Mouse (Mus musculus): Measurements from ENCODE around the gene Slc7a5. TPM values are rescaled to one million over a fixed set of nuclear protein-coding genes. Genes with fewer than 3 reads are reported as not detected.

Gene Slc7a5
- polyA plus RNA-seq, 1 experiment from 2014 or later, result 18.7 TPM

- peaks cover 11% of the 10 kb centered on the region for H3K36me3 ChIP-seq (ENCODE audit: control insufficient read depth, insufficient read depth, low read length)
- H3K4me1 ChIP-seq (ENCODE audit: control insufficient read depth in 2 of 2, insufficient read depth in 2 of 2, low read length in 2 of 2), result peaks cover 35 to 38% of the 10 kb centered on the region in 2 experiments
- no peak overlapping the region for H3K9ac ChIP-seq (ENCODE audit: low read length)
- ATAC-seq (ENCODE audit: insufficient number of reproducible peaks, insufficient read depth, low FRiP score, low read depth), result no peak
- H3K27me3 ChIP-seq (ENCODE audit: control insufficient read depth, insufficient read depth, low read length), result no peaks in the 10 kb centered on the region
- no peaks in the 10 kb centered on the region for H3K9me3 ChIP-seq (ENCODE audit: control insufficient read depth, low read length)
- 83% methylated on average over 7 of the region's 7 CpGs for WGBS
- H3K4me2 ChIP-seq (ENCODE audit: low read length), result no peak overlapping the region
- no peak overlapping the region for H3K4me3 ChIP-seq (ENCODE audit: control insufficient read depth in 1 of 2, insufficient read depth in 1 of 2, low read depth in 1 of 2, low read length in 2 of 2)
- no peak overlapping the region for H3K27ac ChIP-seq (replicated peaks in 1 of 2; ENCODE audit: control insufficient read depth in 1 of 2, insufficient read depth in 1 of 2, low read depth in 2 of 2, low read length in 2 of 2)
Observed at GRCm38 (mm10) chr8:121877828-121878480, 29.5 kb downstream of the Slc7a5 start.

DNA sequence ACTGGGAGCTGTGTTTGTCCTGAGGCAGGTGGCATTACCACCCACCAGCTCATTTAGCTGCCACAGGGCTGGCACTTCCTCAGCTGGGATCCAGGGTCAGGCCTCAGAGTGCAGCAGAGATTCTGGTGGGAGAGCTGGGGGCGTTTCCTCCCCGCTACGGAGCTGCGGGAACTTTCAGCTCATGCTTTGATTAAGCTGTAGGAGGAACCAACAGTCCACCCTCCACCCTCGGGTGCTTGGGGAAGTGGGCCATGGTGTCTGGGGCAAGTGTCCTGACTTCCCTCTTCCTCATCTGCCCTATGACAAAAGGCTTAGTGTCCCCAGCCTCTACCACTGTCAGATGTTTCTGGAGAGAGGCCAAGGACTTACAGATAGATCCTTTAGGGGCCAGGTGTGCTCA is 30.3 kb downstream of the Slc7a5 start:
- no peak overlapping the region for H3K4me3 ChIP-seq (ENCODE audit: control insufficient read depth in 1 of 2, insufficient read depth in 1 of 2, low read depth in 1 of 2, low read length in 2 of 2)
- ATAC-seq (ENCODE audit: insufficient number of reproducible peaks, insufficient read depth, low FRiP score, low read depth), result no peak
- H3K4me2 ChIP-seq (ENCODE audit: low read length), result no peak overlapping the region
- H3K36me3 ChIP-seq (ENCODE audit: control insufficient read depth, insufficient read depth, low read length), result peaks cover 4% of the 10 kb centered on the region
- H3K9ac ChIP-seq (ENCODE audit: low read length), result no peak overlapping the region; the same call in 1 of the 2 replicates
- WGBS, result 55% methylated on average over 5 of the region's 5 CpGs
- H3K27me3 ChIP-seq (ENCODE audit: control insufficient read depth, insufficient read depth, low read length), result no peaks in the 10 kb centered on the region
- H3K4me1 ChIP-seq (ENCODE audit: control insufficient read depth in 2 of 2, insufficient read depth in 2 of 2, low read length in 2 of 2), result peaks cover 36 to 42% of the 10 kb centered on the region in 2 experiments
- no peak overlapping the region for H3K27ac ChIP-seq (replicated peaks in 1 of 2; ENCODE audit: control insufficient read depth in 1 of 2, insufficient read depth in 1 of 2, low read depth in 2 of 2, low read length in 2 of 2)
- H3K9me3 ChIP-seq (ENCODE audit: control insufficient read depth, low read length), result no peaks in the 10 kb centered on the region

GRCm38 (mm10) chr8:121875517-121875916 is 32.0 kb downstream of the Slc7a5 start:
- ATAC-seq (ENCODE audit: insufficient number of reproducible peaks, insufficient read depth, low FRiP score, low read depth), result 0 out of 2 replicates have a peak, but pooled peaks have one; percentile 41
- H3K4me3 ChIP-seq (ENCODE audit: control insufficient read depth in 1 of 2, insufficient read depth in 1 of 2, low read depth in 1 of 2, low read length in 2 of 2), result no peak overlapping the region
- H3K36me3 ChIP-seq (ENCODE audit: control insufficient read depth, insufficient read depth, low read length), result no peaks in the 10 kb centered on the region
- H3K27ac ChIP-seq (replicated peaks in 1 of 2; ENCODE audit: control insufficient read depth in 1 of 2, insufficient read depth in 1 of 2, low read depth in 2 of 2, low read length in 2 of 2), result peak overlapping the region; percentile 52 to 57
- peak overlapping the region; percentile 31; the same call in 1 of the 2 replicates for H3K9ac ChIP-seq (ENCODE audit: low read length)
- H3K9me3 ChIP-seq (ENCODE audit: control insufficient read depth, low read length), result no peaks in the 10 kb centered on the region
- H3K4me1 ChIP-seq (ENCODE audit: control insufficient read depth in 2 of 2, insufficient read depth in 2 of 2, low read length in 2 of 2), result peaks cover 28 to 31% of the 10 kb centered on the region in 2 experiments
- H3K4me2 ChIP-seq (ENCODE audit: low read length), result 0 out of 2 replicates have a peak overlapping the region, but pooled peaks have one; percentile 0
- 41% methylated on average over 9 of the region's 9 CpGs for WGBS
- no peaks in the 10 kb centered on the region for H3K27me3 ChIP-seq (ENCODE audit: control insufficient read depth, insufficient read depth, low read length)

DNA sequence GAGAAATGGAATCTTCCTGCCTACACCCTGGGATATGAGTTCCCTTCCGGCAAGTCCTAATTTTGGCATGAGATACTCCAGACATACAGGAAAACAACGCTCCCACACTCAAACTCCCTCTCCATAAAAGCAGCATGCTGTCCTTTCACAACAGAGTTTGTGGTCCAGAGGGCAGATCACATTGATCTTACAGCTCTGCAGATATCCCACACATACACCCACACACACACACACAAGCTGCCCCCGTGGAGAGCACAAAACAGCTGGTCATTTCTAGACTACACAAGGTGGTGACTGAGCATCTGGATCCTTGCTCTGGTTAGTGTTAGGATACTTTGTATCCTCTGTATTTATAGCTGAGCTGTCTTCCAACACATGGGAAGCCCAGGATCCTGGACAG is 32.4 kb downstream of the Slc7a5 start:
- no peaks in the 10 kb centered on the region for H3K27me3 ChIP-seq (ENCODE audit: control insufficient read depth, insufficient read depth, low read length)
- no peaks in the 10 kb centered on the region for H3K9me3 ChIP-seq (ENCODE audit: control insufficient read depth, low read length)
- peak overlapping the region; percentile 31; the same call in 1 of the 2 replicates for H3K9ac ChIP-seq (ENCODE audit: low read length)
- no peak for ATAC-seq (ENCODE audit: insufficient number of reproducible peaks, insufficient read depth, low FRiP score, low read depth)
- no peak overlapping the region for H3K4me3 ChIP-seq (ENCODE audit: control insufficient read depth in 1 of 2, insufficient read depth in 1 of 2, low read depth in 1 of 2, low read length in 2 of 2)
- H3K4me1 ChIP-seq (ENCODE audit: control insufficient read depth in 2 of 2, insufficient read depth in 2 of 2, low read length in 2 of 2), result peaks cover 26 to 27% of the 10 kb centered on the region in 2 experiments
- 34% methylated on average over 3 of the region's 3 CpGs for WGBS
- H3K4me2 ChIP-seq (ENCODE audit: low read length), result 0 out of 2 replicates have a peak overlapping the region, but pooled peaks have one; percentile 0
- H3K36me3 ChIP-seq (ENCODE audit: control insufficient read depth, insufficient read depth, low read length), result no peaks in the 10 kb centered on the region
- H3K27ac ChIP-seq (replicated peaks in 1 of 2; ENCODE audit: control insufficient read depth in 1 of 2, insufficient read depth in 1 of 2, low read depth in 2 of 2, low read length in 2 of 2), result peak overlapping the region; percentile 52 to 57

- WGBS, result 39% methylated on average over 9 of the region's 9 CpGs
- peak; percentile 32; the same call in 1 of the 2 replicates for ATAC-seq (ENCODE audit: insufficient number of reproducible peaks, insufficient read depth, low FRiP score, low read depth)
- no peak overlapping the region for H3K9ac ChIP-seq (ENCODE audit: low read length)
- no peaks in the 10 kb centered on the region for H3K36me3 ChIP-seq (ENCODE audit: control insufficient read depth, insufficient read depth, low read length)
- H3K4me2 ChIP-seq (ENCODE audit: low read length), result no peak overlapping the region
- no peaks in the 10 kb centered on the region for H3K27me3 ChIP-seq (ENCODE audit: control insufficient read depth, insufficient read depth, low read length)
- H3K9me3 ChIP-seq (ENCODE audit: control insufficient read depth, low read length), result no peaks in the 10 kb centered on the region
- H3K4me1 ChIP-seq (ENCODE audit: control insufficient read depth in 2 of 2, insufficient read depth in 2 of 2, low read length in 2 of 2), result peaks cover 26 to 27% of the 10 kb centered on the region in 2 experiments
- H3K27ac ChIP-seq (replicated peaks in 1 of 2; ENCODE audit: control insufficient read depth in 1 of 2, insufficient read depth in 1 of 2, low read depth in 2 of 2, low read length in 2 of 2), result no peak overlapping the region; a peak in 1 of 4 replicates
- H3K4me3 ChIP-seq (ENCODE audit: control insufficient read depth in 1 of 2, insufficient read depth in 1 of 2, low read depth in 1 of 2, low read length in 2 of 2), result no peak overlapping the region
Observed at GRCm38 (mm10) chr8:121874031-121874430, 33.5 kb downstream of the Slc7a5 start.

GRCm38 (mm10) chr8:121871833-121872440 is 35.6 kb downstream of the Slc7a5 start:
- ATAC-seq (ENCODE audit: insufficient number of reproducible peaks, insufficient read depth, low FRiP score, low read depth), result peak; percentile 8; the same call in 1 of the 2 replicates
- WGBS, result 15% methylated on average over 10 of the region's 10 CpGs
- no peak overlapping the region for H3K27ac ChIP-seq (replicated peaks in 1 of 2; ENCODE audit: control insufficient read depth in 1 of 2, insufficient read depth in 1 of 2, low read depth in 2 of 2, low read length in 2 of 2)
- H3K4me1 ChIP-seq (ENCODE audit: control insufficient read depth in 2 of 2, insufficient read depth in 2 of 2, low read length in 2 of 2), result peaks cover 26 to 27% of the 10 kb centered on the region in 2 experiments
- H3K4me3 ChIP-seq (ENCODE audit: control insufficient read depth in 1 of 2, insufficient read depth in 1 of 2, low read depth in 1 of 2, low read length in 2 of 2), result no peak overlapping the region
- H3K9me3 ChIP-seq (ENCODE audit: control insufficient read depth, low read length), result no peaks in the 10 kb centered on the region
- H3K9ac ChIP-seq (ENCODE audit: low read length), result peak overlapping the region; percentile 25
- no peaks in the 10 kb centered on the region for H3K27me3 ChIP-seq (ENCODE audit: control insufficient read depth, insufficient read depth, low read length)
- peak overlapping the region; percentile 44 for H3K4me2 ChIP-seq (ENCODE audit: low read length)
- H3K36me3 ChIP-seq (ENCODE audit: control insufficient read depth, insufficient read depth, low read length), result no peaks in the 10 kb centered on the region

GRCm38 (mm10) chr8:121870190-121870589 is 37.3 kb downstream of the Slc7a5 start:
- Histone ChIP-seq H3K36me3 (ENCODE audit: control insufficient read depth, insufficient read depth, low read length) (no peaks in the 10 kb centered on the region), H3K4me3 (ENCODE audit: control insufficient read depth in 1 of 2, insufficient read depth in 1 of 2, low read depth in 1 of 2, low read length in 2 of 2) (no peak overlapping the region), H3K9ac (ENCODE audit: low read length) (no peak overlapping the region), H3K4me1 (ENCODE audit: control insufficient read depth in 2 of 2, insufficient read depth in 2 of 2, low read length in 2 of 2) (peaks cover 15 to 19% of the 10 kb centered on the region in 2 experiments), H3K27ac (replicated peaks in 1 of 2; ENCODE audit: control insufficient read depth in 1 of 2, insufficient read depth in 1 of 2, low read depth in 2 of 2, low read length in 2 of 2) (no peak overlapping the region), H3K27me3 (ENCODE audit: control insufficient read depth, insufficient read depth, low read length) (no peaks in the 10 kb centered on the region), H3K4me2 (ENCODE audit: low read length) (no peak overlapping the region), H3K9me3 (ENCODE audit: control insufficient read depth, low read length) (no peaks in the 10 kb centered on the region)
- 85% methylated on average over 2 of the region's 2 CpGs for WGBS
- no peak for ATAC-seq (ENCODE audit: insufficient number of reproducible peaks, insufficient read depth, low FRiP score, low read depth)

Measured in heart, embryonic 14.5 days (tissue).